Mouse (Mus musculus): ENCODE measurements around the gene Tapbp. TPM values are rescaled to one million over a fixed set of nuclear protein-coding genes. Genes with fewer than 3 reads are reported as not detected.
"Not testable (repeated sequence)": the region's sequence is repeated elsewhere in the genome, so short reads cannot be mapped to it uniquely, and the experiment has no call there.

Tapbp gene
- polyA plus RNA-seq, 1 experiment from 2014 or later: 102 TPM

DNA sequence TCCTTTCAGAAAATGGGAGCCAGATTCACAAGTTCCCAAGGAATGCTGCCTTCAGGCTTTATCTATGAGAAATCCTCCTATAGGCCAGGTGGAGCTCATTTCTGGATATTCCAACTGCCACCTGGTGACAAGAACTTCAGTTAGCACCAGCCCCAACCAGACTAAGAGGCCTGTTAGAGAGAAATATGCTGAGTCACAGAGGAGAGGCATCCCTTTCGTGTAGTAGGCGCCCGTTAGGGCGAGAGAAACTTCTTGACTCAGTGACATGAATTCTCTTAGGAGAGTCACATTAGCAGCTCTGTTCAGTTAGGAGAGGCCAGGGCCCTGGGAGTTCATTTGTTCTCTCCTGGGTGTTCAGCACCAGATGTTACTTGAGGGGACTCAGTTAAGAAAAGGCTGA, 16.1 kb upstream of the Tapbp start:
- Histone ChIP-seq H3K9me3 (ENCODE audit: control insufficient read depth) (no peaks in the 10 kb centered on the region), H3K4me2 (replicated peaks; ENCODE audit: low read depth) (no peak overlapping the region), H3K4me1 (replicated peaks; ENCODE audit: control insufficient read depth, insufficient read depth, low read length) (no peaks in the 10 kb centered on the region), H3K27ac (ENCODE audit: low read depth, low read length) (no peak overlapping the region), H3K9ac (ENCODE audit: low read depth, low read length) (no peak overlapping the region), H3K36me3 (ENCODE audit: control insufficient read depth, insufficient read depth) (no peaks in the 10 kb centered on the region), H3K27me3 (replicated peaks; ENCODE audit: control insufficient read depth, insufficient read depth, low read length) (no peaks in the 10 kb centered on the region), H3K4me3 (ENCODE audit: low read depth, low read length) (no peak overlapping the region)
- WGBS: 71% methylated on average over 4 of the region's 4 CpGs
- TF ChIP-seq CTCF (IDR thresholded peaks at IDR 0.05; ENCODE audit: low read depth): no peak
- no peak for ATAC-seq

DNA sequence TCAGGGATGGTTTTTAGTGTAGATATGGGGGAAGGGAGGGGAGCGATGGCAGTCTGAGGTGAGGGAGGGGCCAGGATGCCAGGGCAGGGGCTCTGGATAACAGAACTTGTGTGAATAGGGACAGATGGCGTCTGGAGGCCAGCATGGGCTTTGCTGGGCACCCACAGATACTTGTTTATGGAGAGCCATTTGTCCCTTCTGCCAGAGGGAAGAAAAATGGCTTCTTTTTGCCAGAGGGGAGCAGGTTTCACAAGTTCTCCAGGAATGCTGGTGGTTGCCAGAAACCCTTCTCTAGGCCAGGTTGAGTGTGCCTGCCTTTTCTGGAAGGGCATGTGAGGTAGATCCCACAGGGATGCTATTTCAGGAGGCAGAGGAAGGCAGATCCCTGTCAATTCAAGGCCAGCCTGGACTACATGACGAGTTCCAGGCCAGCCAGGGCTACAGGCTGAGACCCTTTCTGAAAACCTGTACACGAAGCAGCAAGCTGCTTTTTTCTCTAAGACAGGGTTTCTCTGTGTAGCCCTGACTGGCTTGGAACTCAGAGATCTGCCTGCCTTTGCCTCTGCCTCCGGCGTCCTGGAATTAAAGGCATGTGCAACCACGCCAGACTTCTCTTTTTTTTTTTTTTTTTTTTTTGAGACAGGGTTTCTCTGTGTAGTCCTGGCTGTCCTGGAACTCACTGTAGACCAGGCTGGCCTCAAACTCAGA, 15.3 kb upstream of the Tapbp start:
- TF ChIP-seq CTCF (IDR thresholded peaks at IDR 0.05; ENCODE audit: low read depth): no peak
- no peak overlapping the region for H3K27ac ChIP-seq (ENCODE audit: low read depth, low read length)
- H3K4me2 ChIP-seq (replicated peaks; ENCODE audit: low read depth): no peak overlapping the region
- H3K4me3 ChIP-seq (ENCODE audit: low read depth, low read length): no peak overlapping the region
- H3K36me3 ChIP-seq (ENCODE audit: control insufficient read depth, insufficient read depth): no peaks in the 10 kb centered on the region
- WGBS: 62% methylated on average over 7 of the region's 7 CpGs
- H3K9me3 ChIP-seq (ENCODE audit: control insufficient read depth): no peaks in the 10 kb centered on the region
- no peaks in the 10 kb centered on the region for H3K4me1 ChIP-seq (replicated peaks; ENCODE audit: control insufficient read depth, insufficient read depth, low read length)
- ATAC-seq: no peak
- no peaks in the 10 kb centered on the region for H3K27me3 ChIP-seq (replicated peaks; ENCODE audit: control insufficient read depth, insufficient read depth, low read length)
- H3K9ac ChIP-seq (ENCODE audit: low read depth, low read length): no peak overlapping the region

DNA sequence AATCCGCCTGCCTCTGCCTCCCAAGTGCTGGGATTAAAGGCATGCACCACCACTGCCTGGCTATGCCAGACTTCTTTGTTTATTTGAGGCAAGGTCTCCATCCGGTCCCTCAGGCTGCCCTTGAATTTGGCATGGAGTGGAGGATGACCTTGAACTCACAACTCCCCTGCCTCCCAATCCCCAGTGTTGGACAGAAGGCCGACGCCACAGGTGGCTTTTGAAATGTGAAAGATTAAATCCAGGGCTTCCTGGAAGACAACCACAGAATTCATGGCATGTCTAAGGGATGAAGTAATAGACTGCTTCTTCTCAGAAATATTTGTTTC, 14.7 kb upstream of the Tapbp start:
- no peaks in the 10 kb centered on the region for H3K9me3 ChIP-seq (ENCODE audit: control insufficient read depth)
- no peaks in the 10 kb centered on the region for H3K27me3 ChIP-seq (replicated peaks; ENCODE audit: control insufficient read depth, insufficient read depth, low read length)
- no peak overlapping the region for H3K27ac ChIP-seq (ENCODE audit: low read depth, low read length)
- ATAC-seq: no peak
- TF ChIP-seq CTCF (IDR thresholded peaks at IDR 0.05; ENCODE audit: low read depth): no peak
- H3K4me2 ChIP-seq (replicated peaks; ENCODE audit: low read depth): no peak overlapping the region
- H3K9ac ChIP-seq (ENCODE audit: low read depth, low read length): no peak overlapping the region
- no peaks in the 10 kb centered on the region for H3K4me1 ChIP-seq (replicated peaks; ENCODE audit: control insufficient read depth, insufficient read depth, low read length)
- no peak overlapping the region for H3K4me3 ChIP-seq (ENCODE audit: low read depth, low read length)
- H3K36me3 ChIP-seq (ENCODE audit: control insufficient read depth, insufficient read depth): no peaks in the 10 kb centered on the region
- 78% methylated on average over 4 of the region's 4 CpGs for WGBS

DNA sequence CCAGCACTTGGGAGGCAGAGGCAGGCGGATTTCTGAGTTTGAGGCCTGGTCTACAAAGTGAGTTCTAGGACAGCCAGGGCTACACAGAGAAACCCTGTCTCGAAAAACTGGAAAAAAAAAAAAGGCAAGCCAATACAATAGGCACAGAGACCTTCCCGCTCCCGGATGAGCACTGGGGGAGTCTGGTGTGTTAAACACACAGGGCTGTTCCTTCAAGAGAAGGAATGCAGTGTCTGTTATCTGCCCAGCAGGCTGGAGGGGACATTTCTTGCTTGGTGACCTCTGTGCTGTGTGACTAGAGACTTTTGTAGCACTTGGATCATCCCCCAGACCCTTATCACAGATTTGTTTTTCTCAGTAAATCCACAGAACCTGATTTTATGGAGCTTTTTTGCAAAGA, 14.0 kb upstream of the Tapbp start:
- 55% methylated on average over 4 of the region's 4 CpGs for WGBS
- no peak for TF ChIP-seq CTCF (IDR thresholded peaks at IDR 0.05; ENCODE audit: low read depth)

DNA sequence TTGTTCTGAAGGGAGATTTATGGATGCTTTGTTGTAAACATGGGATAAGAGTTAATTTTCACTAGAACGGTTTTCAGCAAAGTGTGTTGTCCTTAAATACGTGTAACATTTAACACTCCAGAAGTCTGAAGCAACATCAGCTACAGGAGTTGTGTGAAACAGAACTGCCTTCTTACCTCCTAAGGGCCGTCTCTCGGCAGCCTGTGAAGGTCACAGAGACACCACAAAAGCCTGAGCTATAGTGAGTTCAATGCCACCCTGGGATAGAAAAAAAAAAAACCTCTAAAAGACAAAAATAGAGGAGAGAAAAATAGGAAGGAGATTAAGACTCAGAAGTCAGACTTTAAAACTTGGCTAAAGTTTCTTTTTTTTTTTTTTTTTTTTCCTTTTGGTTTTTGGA, 13.6 kb upstream of the Tapbp start:
- Histone ChIP-seq H3K9me3 (ENCODE audit: control insufficient read depth) (no peaks in the 10 kb centered on the region), H3K4me2 (replicated peaks; ENCODE audit: low read depth) (no peak overlapping the region), H3K27me3 (replicated peaks; ENCODE audit: control insufficient read depth, insufficient read depth, low read length) (no peaks in the 10 kb centered on the region), H3K4me1 (replicated peaks; ENCODE audit: control insufficient read depth, insufficient read depth, low read length) (no peaks in the 10 kb centered on the region), H3K9ac (ENCODE audit: low read depth, low read length) (no peak overlapping the region), H3K36me3 (ENCODE audit: control insufficient read depth, insufficient read depth) (no peaks in the 10 kb centered on the region), H3K27ac (ENCODE audit: low read depth, low read length) (no peak overlapping the region), H3K4me3 (ENCODE audit: low read depth, low read length) (no peak overlapping the region)
- TF ChIP-seq CTCF (IDR thresholded peaks at IDR 0.05; ENCODE audit: low read depth): no peak
- 36% methylated on average over 4 of the region's 4 CpGs for WGBS
- no peak for ATAC-seq

More for the DNA sequence above, 14.0 kb upstream of the Tapbp start:
- Histone ChIP-seq H3K4me1 (replicated peaks; ENCODE audit: control insufficient read depth, insufficient read depth, low read length) (no peaks in the 10 kb centered on the region), H3K27me3 (replicated peaks; ENCODE audit: control insufficient read depth, insufficient read depth, low read length) (no peaks in the 10 kb centered on the region), H3K4me2 (replicated peaks; ENCODE audit: low read depth) (no peak overlapping the region), H3K9ac (ENCODE audit: low read depth, low read length) (no peak overlapping the region), H3K9me3 (ENCODE audit: control insufficient read depth) (no peaks in the 10 kb centered on the region), H3K36me3 (ENCODE audit: control insufficient read depth, insufficient read depth) (no peaks in the 10 kb centered on the region), H3K27ac (ENCODE audit: low read depth, low read length) (no peak overlapping the region), H3K4me3 (ENCODE audit: low read depth, low read length) (no peak overlapping the region)
- no peak for ATAC-seq

DNA sequence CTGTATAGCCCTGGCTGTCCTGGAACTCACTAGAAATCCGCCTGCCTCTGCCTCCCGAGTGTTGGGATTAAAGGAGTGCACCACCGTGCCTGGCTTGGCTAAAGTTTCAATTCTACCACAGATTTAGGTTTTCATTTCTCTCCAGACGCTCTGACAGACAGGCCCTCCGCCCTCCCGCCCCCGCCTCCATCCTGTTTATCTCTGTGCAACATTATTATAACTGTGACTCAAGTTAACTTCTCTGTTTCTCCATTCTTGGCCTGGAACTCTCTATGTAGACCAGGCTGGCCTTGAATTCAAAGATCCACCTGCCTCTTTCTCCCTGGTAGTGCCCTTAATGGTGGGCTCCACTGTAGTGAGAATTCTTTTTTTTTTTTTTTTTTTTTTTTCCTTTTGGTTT, 13.2 kb upstream of the Tapbp start:
- Histone ChIP-seq H3K36me3 (ENCODE audit: control insufficient read depth, insufficient read depth) (no peaks in the 10 kb centered on the region), H3K27me3 (replicated peaks; ENCODE audit: control insufficient read depth, insufficient read depth, low read length) (no peaks in the 10 kb centered on the region), H3K4me2 (replicated peaks; ENCODE audit: low read depth) (no peak overlapping the region), H3K9ac (ENCODE audit: low read depth, low read length) (no peak overlapping the region), H3K4me1 (replicated peaks; ENCODE audit: control insufficient read depth, insufficient read depth, low read length) (no peaks in the 10 kb centered on the region), H3K9me3 (ENCODE audit: control insufficient read depth) (no peaks in the 10 kb centered on the region), H3K27ac (ENCODE audit: low read depth, low read length) (no peak overlapping the region), H3K4me3 (ENCODE audit: low read depth, low read length) (no peak overlapping the region)
- TF ChIP-seq CTCF (IDR thresholded peaks at IDR 0.05; ENCODE audit: low read depth): no peak
- ATAC-seq: no peak
- WGBS: 72% methylated on average over 7 of the region's 7 CpGs

DNA sequence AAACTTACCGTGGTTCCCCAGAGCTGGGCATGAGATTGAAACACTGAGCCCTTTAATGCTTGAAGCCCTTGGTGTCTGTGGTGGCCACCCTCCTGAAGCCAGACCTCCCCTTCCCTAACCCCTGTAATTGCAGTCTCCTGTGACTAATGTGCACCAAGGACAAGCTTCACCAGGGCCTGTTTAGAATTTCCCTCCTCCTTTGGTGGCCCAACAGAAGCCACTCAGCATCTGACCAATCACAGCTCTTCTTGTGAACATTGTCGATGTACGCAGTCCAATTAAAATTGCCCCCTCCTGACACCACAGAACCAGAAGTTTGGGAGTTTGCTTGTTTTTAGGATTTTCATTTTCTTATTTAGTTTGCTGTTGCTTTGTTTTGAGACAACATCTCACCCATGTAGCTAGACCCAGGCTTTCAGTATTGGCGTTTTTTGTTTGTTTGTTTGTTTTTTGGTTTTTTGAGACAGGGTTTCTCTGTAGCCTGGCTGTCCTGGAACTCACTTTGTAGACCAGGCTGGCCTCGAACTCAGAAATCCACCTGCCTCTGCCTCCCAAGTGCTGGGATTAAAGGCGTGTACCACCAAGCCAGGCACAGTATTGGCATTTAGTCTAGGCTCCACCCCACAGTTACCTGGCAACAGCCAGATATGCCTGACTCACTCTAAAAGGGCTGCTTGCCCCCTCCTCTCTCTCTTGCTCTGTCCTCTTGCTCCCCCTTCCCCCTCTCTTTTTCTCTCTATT, 11.6 kb upstream of the Tapbp start:
- H3K27ac ChIP-seq (ENCODE audit: low read depth, low read length); H3K36me3 ChIP-seq (ENCODE audit: control insufficient read depth, insufficient read depth); H3K9ac ChIP-seq (ENCODE audit: low read depth, low read length); H3K4me3 ChIP-seq (ENCODE audit: low read depth, low read length); ATAC-seq; H3K9me3 ChIP-seq (ENCODE audit: control insufficient read depth); H3K4me2 ChIP-seq (replicated peaks; ENCODE audit: low read depth); H3K4me1 ChIP-seq (replicated peaks; ENCODE audit: control insufficient read depth, insufficient read depth, low read length); H3K27me3 ChIP-seq (replicated peaks; ENCODE audit: control insufficient read depth, insufficient read depth, low read length): not testable (repeated sequence)
- WGBS: 77% methylated on average over 6 of the region's 6 CpGs

DNA sequence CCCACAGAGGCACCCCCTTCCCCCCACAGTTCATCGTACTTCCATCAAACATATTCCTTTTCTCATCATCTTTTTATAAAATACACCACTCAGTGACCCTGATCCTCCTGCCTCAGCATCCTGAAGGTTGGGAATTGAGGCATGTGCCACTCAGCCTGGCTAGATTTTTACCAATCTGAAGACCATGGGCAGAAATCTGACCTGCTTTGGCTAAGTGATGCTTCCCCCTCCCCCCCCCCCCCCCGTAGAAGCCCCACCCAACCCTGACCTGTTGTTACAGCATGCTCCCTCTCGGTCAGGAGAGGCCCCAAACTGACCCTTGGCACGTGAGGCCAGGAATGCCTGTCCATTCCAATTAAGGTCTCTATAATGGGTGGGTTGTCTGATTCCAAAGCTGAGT, 10.9 kb upstream of the Tapbp start, which contains the start of gene Platr17:
TSS of gene Platr17 (plus strand) at position 301 of the 400 bp plus-strand sequence.
- not testable (repeated sequence) for ATAC-seq; H3K27me3 ChIP-seq (replicated peaks; ENCODE audit: control insufficient read depth, insufficient read depth, low read length); H3K9me3 ChIP-seq (ENCODE audit: control insufficient read depth); H3K36me3 ChIP-seq (ENCODE audit: control insufficient read depth, insufficient read depth); H3K9ac ChIP-seq (ENCODE audit: low read depth, low read length); H3K27ac ChIP-seq (ENCODE audit: low read depth, low read length); H3K4me2 ChIP-seq (replicated peaks; ENCODE audit: low read depth); H3K4me3 ChIP-seq (ENCODE audit: low read depth, low read length); H3K4me1 ChIP-seq (replicated peaks; ENCODE audit: control insufficient read depth, insufficient read depth, low read length)
- WGBS: 30% methylated on average over 3 of the region's 4 CpGs

Data from intestine, postnatal 0 days (tissue).